Mouse (Mus musculus): ENCODE data around the gene Iqschfp. TPM values are rescaled to one million over a fixed set of nuclear protein-coding genes. Genes with fewer than 3 reads are reported as not detected.

Iqschfp gene
- polyA plus RNA-seq, 1 experiment from 2014 or later, result not detected

DNA sequence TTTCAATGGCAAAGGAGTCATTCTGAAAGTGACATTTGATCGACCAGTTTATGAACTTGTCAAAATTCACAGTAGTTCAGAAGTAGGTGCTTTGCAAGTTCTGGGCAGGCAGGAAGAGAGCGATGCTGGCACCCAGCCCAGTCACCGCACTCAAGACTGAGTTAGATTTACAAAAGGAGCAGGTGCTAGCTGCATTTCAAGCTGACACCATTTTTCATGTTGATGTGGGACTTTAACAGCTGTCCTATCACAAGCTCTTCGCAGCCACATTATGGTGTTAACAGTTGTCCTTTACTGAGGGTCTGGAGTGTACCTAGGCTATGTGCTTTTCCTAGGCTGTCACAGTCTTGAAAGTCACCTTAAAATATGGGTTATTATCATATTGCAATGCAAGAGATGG lies 354.1 kb downstream of the Iqschfp start:
- ATAC-seq (no peak), DNase-seq (ENCODE audit: low spot score) (peak; percentile 37)
- H3K36me3 ChIP-seq (ENCODE audit: insufficient read depth, low read length), result no peaks in the 10 kb centered on the region
- H3K4me1 ChIP-seq (ENCODE audit: insufficient read depth, low read depth, low read length), result no peaks in the 10 kb centered on the region
- no peaks in the 10 kb centered on the region for H3K27me3 ChIP-seq (replicated peaks; ENCODE audit: insufficient read depth, low read length)
- no peaks in the 10 kb centered on the region for H3K9me3 ChIP-seq (ENCODE audit: low read length)
- 34% methylated on average over 4 of the region's 4 CpGs for WGBS
- no peak overlapping the region for H3K4me2 ChIP-seq (replicated peaks; ENCODE audit: low read depth, low read length)
- no peak overlapping the region for H3K9ac ChIP-seq (replicated peaks; ENCODE audit: low read depth)
- H3K27ac ChIP-seq (ENCODE audit: low read length), result no peak overlapping the region
- no peak overlapping the region for H3K4me3 ChIP-seq (ENCODE audit: low read depth, low read length)
- TF ChIP-seq EP300 (IDR thresholded peaks at IDR 0.05) (no peak), CTCF (IDR thresholded peaks at IDR 0.05) (no peak)

DNA sequence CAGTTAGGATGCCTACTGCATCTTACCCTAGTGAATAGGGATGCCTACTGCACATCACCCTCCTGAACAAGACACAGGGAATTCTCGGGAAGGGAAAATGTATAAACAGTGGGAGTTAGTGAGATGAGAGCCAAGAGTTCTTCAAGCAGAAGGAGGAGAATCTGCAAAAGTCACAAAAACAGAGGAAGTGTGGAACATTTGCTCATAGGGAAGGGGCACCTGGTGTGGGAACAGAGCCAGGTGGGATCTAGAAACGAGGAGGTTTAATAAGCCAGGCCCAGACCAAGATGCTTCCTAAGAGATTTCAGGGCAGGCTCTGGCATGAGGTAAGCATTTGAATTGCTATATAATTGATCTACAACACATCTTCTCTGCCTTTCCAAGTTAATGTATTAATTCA lies 358.6 kb downstream of the Iqschfp start:
- Histone ChIP-seq H3K27me3 (replicated peaks; ENCODE audit: insufficient read depth, low read length) (no peaks in the 10 kb centered on the region), H3K4me3 (ENCODE audit: low read depth, low read length) (no peak overlapping the region), H3K4me1 (ENCODE audit: insufficient read depth, low read depth, low read length) (no peaks in the 10 kb centered on the region), H3K27ac (ENCODE audit: low read length) (no peak overlapping the region), H3K36me3 (ENCODE audit: insufficient read depth, low read length) (no peaks in the 10 kb centered on the region), H3K4me2 (replicated peaks; ENCODE audit: low read depth, low read length) (no peak overlapping the region), H3K9ac (replicated peaks; ENCODE audit: low read depth) (no peak overlapping the region), H3K9me3 (ENCODE audit: low read length) (no peaks in the 10 kb centered on the region)
- no peak for DNase-seq (ENCODE audit: low spot score)
- 48% methylated on average over 2 of the region's 2 CpGs for WGBS
- no peak for ATAC-seq
- TF ChIP-seq EP300 (IDR thresholded peaks at IDR 0.05), result no peak
- TF ChIP-seq CTCF (IDR thresholded peaks at IDR 0.05), result no peak

DNA sequence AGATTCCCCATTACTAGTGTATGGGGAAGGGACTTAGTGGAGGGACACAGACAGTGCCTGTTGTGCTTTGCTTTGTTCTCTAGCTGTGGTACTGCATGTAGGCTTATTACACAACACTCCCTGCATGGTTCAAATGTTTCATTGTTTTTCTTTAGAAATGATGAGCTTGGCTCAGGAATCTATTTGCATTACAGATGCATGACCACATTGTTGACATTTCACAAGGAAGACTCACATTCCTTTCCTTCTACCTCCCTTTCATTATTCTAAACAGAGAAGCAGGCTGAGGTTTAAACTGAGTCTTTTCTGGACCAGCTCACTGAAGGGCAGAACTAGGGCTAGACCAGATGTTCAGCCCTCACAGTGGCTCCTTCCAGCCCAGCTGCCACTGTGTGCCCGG lies 360.3 kb downstream of the Iqschfp start:
- ATAC-seq, result peak; percentile 43; the same call in 1 of the 2 replicates
- 42% methylated on average over 1 of the region's 1 CpGs for WGBS

DNA sequence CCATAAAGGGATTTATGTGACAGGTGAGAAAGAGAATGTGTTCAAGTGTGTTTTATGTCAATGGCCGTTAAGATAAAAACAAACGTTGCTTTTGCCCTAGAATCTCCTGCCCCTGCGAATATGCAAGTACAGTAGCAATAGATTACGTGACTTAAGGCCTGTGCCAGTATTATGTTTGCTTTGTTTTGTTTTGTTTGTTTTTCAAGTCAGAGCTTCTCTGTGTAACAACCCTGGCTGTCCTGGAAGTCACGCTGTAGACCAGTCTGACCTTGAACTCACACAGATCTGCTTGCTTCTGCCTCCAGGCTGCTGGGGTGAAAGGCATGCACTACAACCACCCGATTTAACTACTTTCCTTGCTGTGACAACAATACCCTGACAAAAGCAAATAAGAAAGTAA lies 370.3 kb downstream of the Iqschfp start:
- no peak overlapping the region for H3K4me2 ChIP-seq (replicated peaks; ENCODE audit: low read depth, low read length)
- no peak overlapping the region for H3K9ac ChIP-seq (replicated peaks; ENCODE audit: low read depth)
- ATAC-seq, result no peak
- no peaks in the 10 kb centered on the region for H3K9me3 ChIP-seq (ENCODE audit: low read length)
- no peaks in the 10 kb centered on the region for H3K36me3 ChIP-seq (ENCODE audit: insufficient read depth, low read length)
- H3K27ac ChIP-seq (ENCODE audit: low read length), result no peak overlapping the region
- H3K27me3 ChIP-seq (replicated peaks; ENCODE audit: insufficient read depth, low read length), result no peaks in the 10 kb centered on the region
- 34% methylated on average over 6 of the region's 6 CpGs for WGBS
- no peak overlapping the region for H3K4me3 ChIP-seq (ENCODE audit: low read depth, low read length)
- no peak for DNase-seq (ENCODE audit: low spot score)
- TF ChIP-seq CTCF (IDR thresholded peaks at IDR 0.05) (no peak), EP300 (IDR thresholded peaks at IDR 0.05) (no peak)
- H3K4me1 ChIP-seq (ENCODE audit: insufficient read depth, low read depth, low read length), result no peaks in the 10 kb centered on the region

More for the DNA sequence above, 360.3 kb downstream of the Iqschfp start:
- TF ChIP-seq EP300 (IDR thresholded peaks at IDR 0.05) (no peak), CTCF (IDR thresholded peaks at IDR 0.05) (no peak)
- H3K36me3 ChIP-seq (ENCODE audit: insufficient read depth, low read length), result no peaks in the 10 kb centered on the region
- no peaks in the 10 kb centered on the region for H3K4me1 ChIP-seq (ENCODE audit: insufficient read depth, low read depth, low read length)
- no peak overlapping the region for H3K4me3 ChIP-seq (ENCODE audit: low read depth, low read length)
- H3K4me2 ChIP-seq (replicated peaks; ENCODE audit: low read depth, low read length), result no peak overlapping the region
- peak; percentile 38 for DNase-seq (ENCODE audit: low spot score)
- no peak overlapping the region for H3K27ac ChIP-seq (ENCODE audit: low read length)
- H3K9me3 ChIP-seq (ENCODE audit: low read length), result no peaks in the 10 kb centered on the region
- no peaks in the 10 kb centered on the region for H3K27me3 ChIP-seq (replicated peaks; ENCODE audit: insufficient read depth, low read length)
- no peak overlapping the region for H3K9ac ChIP-seq (replicated peaks; ENCODE audit: low read depth)

DNA sequence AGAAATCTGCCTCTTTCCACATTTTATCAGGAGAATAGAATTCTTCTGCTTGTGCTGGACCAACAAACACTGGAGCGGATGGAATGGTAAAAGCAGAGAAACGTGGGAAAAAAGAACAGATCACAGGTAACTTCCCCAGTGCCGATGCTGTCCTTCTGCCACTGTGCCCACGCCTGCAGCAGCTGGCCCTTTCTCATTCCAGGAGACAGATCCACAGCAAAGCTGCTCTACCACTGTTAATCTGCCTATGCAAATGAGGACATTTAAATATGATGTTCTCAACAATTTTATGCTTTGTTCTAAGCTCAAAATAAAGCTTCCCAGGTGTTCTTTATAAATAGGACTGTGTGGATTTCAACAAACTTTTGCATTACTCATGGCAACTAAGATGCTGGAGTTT lies 375.9 kb downstream of the Iqschfp start:
- Histone ChIP-seq H3K9ac (replicated peaks; ENCODE audit: low read depth) (no peak overlapping the region), H3K4me1 (ENCODE audit: insufficient read depth, low read depth, low read length) (no peaks in the 10 kb centered on the region), H3K27ac (ENCODE audit: low read length) (no peak overlapping the region), H3K9me3 (ENCODE audit: low read length) (no peaks in the 10 kb centered on the region), H3K4me2 (replicated peaks; ENCODE audit: low read depth, low read length) (no peak overlapping the region), H3K4me3 (ENCODE audit: low read depth, low read length) (no peak overlapping the region), H3K27me3 (replicated peaks; ENCODE audit: insufficient read depth, low read length) (no peaks in the 10 kb centered on the region), H3K36me3 (ENCODE audit: insufficient read depth, low read length) (no peaks in the 10 kb centered on the region)
- ATAC-seq (no peak), DNase-seq (ENCODE audit: low spot score) (no peak)
- WGBS, result 87% methylated on average over 4 of the region's 4 CpGs
- TF ChIP-seq CTCF (IDR thresholded peaks at IDR 0.05), result no peak
- no peak for TF ChIP-seq EP300 (IDR thresholded peaks at IDR 0.05)

DNA sequence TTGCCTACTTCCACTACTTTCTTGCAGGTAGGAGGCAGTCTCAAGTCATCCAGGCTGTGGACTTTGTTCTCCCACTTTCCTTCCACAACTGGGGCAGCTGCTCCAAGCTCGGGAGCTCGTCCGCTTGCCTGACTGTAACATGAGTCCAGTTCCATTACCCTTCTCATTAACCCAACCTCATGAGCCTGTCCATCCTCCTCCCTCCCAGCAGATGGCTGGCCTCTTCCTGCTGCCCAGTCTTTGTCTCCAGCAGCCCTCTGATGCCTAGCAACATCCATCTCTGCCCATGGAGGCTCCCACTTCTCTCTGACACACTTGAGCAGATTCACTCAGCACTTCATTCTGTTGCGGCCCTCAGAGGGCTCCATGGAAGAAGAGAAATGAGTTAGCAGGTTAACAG lies 377.2 kb downstream of the Iqschfp start:
- DNase-seq (ENCODE audit: low spot score), result no peak

DNA sequence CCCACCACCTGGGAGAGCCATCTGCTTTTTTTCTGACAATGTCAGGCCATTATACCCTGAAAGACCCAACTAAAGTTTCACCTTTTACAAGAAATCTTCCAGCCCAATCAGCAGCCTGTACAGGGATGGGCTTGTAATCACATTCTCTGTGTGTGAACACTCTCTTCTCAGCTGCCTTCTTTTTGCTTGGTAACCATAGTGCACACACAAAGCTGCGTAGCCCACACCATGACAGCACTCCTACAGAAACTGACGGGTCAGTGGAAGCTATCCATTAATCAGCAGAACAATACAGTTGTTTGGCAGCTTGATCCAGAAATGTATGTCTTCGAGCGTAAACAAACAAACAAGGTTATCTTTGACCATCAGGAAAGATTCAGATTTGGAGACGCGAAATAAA lies 378.2 kb downstream of the Iqschfp start:
- no peak overlapping the region for H3K4me2 ChIP-seq (replicated peaks; ENCODE audit: low read depth, low read length)
- WGBS, result 78% methylated on average over 6 of the region's 6 CpGs
- no peak overlapping the region for H3K4me3 ChIP-seq (ENCODE audit: low read depth, low read length)
- H3K9me3 ChIP-seq (ENCODE audit: low read length), result no peaks in the 10 kb centered on the region
- H3K27me3 ChIP-seq (replicated peaks; ENCODE audit: insufficient read depth, low read length), result no peaks in the 10 kb centered on the region
- no peak for ATAC-seq
- no peak overlapping the region for H3K27ac ChIP-seq (ENCODE audit: low read length)
- no peak for DNase-seq (ENCODE audit: low spot score)
- H3K4me1 ChIP-seq (ENCODE audit: insufficient read depth, low read depth, low read length), result no peaks in the 10 kb centered on the region
- no peaks in the 10 kb centered on the region for H3K36me3 ChIP-seq (ENCODE audit: insufficient read depth, low read length)
- no peak overlapping the region for H3K9ac ChIP-seq (replicated peaks; ENCODE audit: low read depth)
- TF ChIP-seq CTCF (IDR thresholded peaks at IDR 0.05) (no peak), EP300 (IDR thresholded peaks at IDR 0.05) (no peak)

More for the DNA sequence above, 377.2 kb downstream of the Iqschfp start:
- Histone ChIP-seq H3K9ac (replicated peaks; ENCODE audit: low read depth) (no peak overlapping the region), H3K4me2 (replicated peaks; ENCODE audit: low read depth, low read length) (no peak overlapping the region), H3K36me3 (ENCODE audit: insufficient read depth, low read length) (no peaks in the 10 kb centered on the region), H3K9me3 (ENCODE audit: low read length) (no peaks in the 10 kb centered on the region), H3K4me3 (ENCODE audit: low read depth, low read length) (no peak overlapping the region), H3K27me3 (replicated peaks; ENCODE audit: insufficient read depth, low read length) (no peaks in the 10 kb centered on the region), H3K4me1 (ENCODE audit: insufficient read depth, low read depth, low read length) (no peaks in the 10 kb centered on the region), H3K27ac (ENCODE audit: low read length) (no peak overlapping the region)
- ATAC-seq, result no peak
- TF ChIP-seq CTCF (IDR thresholded peaks at IDR 0.05) (no peak), EP300 (IDR thresholded peaks at IDR 0.05) (no peak)
- 72% methylated on average over 4 of the region's 4 CpGs for WGBS

Data from lung, postnatal 0 days (tissue).